Mouse (Mus musculus): Measurements from ENCODE around the gene Creb3l4. TPM values are rescaled to one million over a fixed set of nuclear protein-coding genes. Genes with fewer than 3 reads are reported as not detected.
"Not testable (repeated sequence)": the region's sequence is repeated elsewhere in the genome, so short reads cannot be mapped to it uniquely, and the experiment has no call there.

Creb3l4 gene
- total RNA-seq (2021) = under 1 TPM in 1 of 2 experiments, not detected in 1; 0.40 TPM
- long read RNA-seq, experiment 1 = 0 reads
- long read RNA-seq, experiment 2 = 0 reads

DNA sequence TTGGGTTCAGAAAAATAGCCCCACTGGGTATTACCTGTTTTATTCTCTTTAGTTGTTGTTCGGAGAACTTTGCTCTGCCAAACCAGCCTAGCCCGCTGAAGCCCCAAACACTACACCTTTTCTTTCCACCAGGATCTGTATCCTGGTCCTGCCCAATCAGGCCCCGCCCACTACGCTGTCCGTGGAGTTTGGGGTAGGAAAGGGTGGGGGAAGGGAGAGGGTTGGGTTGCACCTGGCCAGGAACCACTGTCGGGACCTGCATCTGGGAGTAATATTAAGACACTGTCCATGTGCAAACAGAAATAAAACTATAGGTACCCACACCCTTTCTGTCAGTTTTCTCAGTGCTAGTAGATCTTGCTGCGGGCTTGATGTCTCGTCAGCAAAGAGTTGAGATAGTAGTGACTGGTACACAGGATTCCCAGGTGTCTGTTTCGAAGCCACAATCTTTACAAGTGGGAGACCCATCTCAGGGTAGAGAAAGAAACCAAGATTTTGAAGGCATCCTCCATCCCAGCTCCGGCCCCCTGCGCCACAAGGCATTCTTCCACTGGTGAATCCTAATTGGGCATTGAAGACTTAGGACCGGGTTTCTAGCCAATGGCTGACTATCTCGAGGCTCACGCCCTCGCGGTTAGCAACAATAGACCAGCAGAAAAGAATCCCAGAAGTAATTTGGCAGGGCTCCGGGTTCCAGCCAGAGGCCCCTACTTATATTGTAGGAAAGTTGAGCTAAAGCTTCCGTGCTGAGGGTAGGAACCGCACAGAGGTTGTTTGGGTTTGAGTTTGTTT, at the start of gene Creb3l4:
Gene Creb3l4, minus strand, starts transcription at position 529 of the 792 bp plus-strand sequence.
- DNase-seq (ENCODE audit: low spot score in 2 of 2) = peak in 1 of 2 experiments; percentile 12

DNA sequence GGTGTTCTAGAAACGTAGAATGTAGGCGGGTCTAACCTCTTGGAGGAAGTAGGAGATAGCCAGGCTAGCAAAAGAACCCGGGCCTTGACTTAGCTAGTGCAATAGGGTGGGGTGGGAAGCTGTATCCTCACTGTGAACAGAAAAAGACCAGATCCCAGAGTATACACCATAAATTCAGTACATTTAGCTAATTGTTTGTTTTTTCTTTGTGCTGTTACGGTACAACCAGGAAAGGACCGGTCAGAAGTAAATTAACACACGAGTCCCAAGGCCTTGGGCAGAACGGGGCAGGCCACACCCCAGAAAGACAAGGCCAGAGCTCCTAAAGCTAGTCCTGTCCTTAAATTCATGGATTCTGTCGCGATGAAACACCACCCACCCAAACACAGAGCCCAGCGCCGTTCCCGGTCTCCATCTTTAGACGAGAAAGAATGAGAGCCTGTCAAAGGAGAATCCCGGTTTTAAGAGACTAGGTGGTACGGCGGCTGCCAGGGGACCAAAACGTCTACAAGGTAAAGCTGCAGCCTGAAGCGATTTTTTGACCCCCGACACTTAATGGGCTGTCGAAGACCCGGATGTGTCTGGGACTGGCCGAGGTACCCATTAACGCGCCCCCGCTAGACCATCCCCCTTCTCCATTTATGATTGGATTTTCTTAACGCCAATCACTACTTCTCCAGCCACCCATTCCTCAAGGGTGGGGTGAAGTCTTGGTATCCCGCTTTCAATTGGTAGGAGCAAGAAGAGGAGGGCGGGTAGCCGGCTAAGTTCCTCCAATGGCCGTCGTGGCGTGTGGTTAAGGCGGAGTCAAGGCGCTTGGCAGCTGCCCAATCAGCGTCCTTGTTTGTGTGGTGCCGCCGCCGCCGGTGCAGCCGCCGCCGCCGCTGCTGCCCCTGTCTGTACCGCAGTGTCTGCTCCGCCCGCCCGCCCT, 49.3 kb upstream of the Creb3l4 start, which contains the start of gene Gatad2b:
Gene Gatad2b, plus strand, starts transcription at position 834 of the 931 bp plus-strand sequence.
- peak; percentile 99 for DNase-seq (ENCODE audit: low spot score in 2 of 2)

DNA sequence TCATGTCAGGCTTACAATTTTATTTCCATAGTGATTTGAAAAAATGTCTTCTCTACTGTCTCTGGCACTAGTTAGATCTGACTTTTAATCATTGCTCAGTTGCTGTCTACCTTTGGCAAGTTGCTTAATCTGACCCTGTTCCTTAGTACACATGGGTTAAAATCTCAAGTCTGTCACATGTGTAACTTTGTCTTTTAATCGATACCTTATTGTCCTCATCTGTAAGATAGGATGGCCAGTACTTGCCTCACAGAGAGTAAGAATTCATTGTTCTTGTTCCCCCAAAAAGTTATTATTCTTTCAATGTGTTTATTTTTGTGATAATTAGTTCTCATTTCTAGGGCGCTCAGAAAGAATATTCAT, 48.7 kb upstream of the Creb3l4 start:
- DNase-seq (ENCODE audit: low spot score in 2 of 2) = no peak

DNA sequence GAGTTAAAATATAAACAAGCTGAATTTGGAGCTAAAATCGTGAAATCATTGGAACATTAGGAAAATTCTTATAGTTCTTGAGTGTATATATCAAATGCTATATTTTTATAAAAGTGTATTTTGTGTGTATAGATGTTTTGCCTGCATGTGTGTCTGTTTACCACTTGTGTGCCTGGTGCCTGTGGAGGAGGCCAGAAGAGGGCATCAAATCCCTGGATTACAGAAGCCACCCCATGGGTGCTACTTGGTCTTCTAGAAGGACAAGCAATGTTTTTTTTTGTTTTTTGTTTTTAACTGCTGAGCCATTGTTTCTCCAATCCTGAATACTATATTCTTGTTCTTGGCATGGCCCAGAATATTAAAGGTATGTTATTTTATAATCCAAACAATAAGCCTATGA, 47.3 kb upstream of the Creb3l4 start:
- no peak for DNase-seq (ENCODE audit: low spot score in 2 of 2)

DNA sequence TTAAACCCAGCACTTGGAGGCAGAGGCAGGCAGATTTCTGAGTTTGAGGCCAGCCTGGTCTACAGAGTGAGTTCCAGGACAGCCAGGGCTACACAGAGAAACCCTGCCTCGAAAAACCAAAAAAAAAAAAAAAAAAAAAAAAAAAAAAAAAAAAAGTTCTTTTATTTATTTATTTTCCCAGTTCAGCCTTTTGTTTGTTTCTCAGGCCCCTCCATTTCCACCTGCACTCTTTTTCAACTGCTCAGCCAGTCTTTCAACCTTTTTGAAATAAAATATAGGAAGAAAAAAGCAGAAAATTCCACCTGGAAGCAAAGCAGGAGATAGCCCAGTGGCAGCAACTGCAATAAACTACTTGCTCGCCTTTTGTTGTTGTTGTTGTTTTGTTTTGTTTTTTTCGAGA, 46.1 kb upstream of the Creb3l4 start:
- DNase-seq (ENCODE audit: low spot score in 2 of 2) = not testable (repeated sequence)

DNA sequence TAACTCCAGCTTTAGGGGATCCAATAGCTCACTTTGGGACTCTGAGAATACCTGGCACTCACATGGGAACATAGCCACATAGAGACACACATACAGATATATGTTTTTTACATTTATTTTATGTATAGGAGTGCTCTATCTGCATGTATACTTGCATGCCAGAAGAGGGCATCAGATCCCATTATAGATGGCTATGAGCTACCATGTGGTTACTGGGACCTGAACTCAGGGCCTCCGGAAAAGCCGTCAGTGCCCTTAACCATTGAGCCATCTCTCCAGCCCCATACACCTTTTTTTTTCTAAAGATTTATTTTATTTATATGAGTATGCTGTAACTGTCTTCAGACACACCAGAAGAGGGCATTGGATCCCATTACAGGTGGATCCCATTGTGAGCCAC, 40.8 kb upstream of the Creb3l4 start:
- DNase-seq (ENCODE audit: low spot score in 2 of 2) = no peak

DNA sequence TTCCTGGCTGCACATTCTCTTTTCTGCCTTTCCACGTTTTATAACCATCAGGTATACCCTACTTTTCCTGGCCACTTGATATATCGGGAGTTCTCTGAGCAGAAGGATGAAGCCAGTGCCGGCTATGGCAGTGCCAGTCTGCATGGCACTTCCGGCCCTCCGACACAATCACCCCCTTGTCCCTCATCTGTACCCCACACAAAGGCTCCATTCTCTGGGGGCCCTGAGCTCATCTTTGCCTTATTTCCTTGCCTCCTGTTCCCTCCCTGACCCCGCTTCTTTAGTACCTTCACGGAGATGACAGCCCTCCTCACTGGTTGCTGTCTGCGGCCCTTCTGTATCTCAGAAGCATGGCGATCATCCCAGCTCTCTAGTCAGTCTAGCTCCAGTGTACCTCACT, 37.4 kb upstream of the Creb3l4 start:
- DNase-seq (ENCODE audit: low spot score in 2 of 2) = no peak

DNA sequence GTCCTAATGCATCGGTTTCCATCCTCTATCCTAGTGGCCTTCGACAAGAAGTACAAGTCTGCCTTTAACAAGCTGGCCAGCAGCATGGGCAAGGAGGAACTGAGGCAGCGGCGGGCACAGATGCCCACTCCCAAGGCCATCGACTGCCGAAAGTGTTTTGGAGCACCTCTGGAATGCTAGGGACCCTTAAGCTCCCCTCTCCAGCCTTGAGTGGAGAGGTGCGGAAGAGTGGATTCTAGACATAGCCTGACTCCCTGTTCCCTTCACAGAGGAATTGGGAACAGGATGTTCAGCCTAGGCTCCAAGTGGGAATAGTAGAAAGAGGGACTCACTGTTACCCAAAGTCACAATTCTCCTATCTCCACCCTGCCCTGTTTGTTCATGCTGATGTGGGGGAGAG, 36.4 kb upstream of the Creb3l4 start:
- no peak for DNase-seq (ENCODE audit: low spot score in 2 of 2)

DNA sequence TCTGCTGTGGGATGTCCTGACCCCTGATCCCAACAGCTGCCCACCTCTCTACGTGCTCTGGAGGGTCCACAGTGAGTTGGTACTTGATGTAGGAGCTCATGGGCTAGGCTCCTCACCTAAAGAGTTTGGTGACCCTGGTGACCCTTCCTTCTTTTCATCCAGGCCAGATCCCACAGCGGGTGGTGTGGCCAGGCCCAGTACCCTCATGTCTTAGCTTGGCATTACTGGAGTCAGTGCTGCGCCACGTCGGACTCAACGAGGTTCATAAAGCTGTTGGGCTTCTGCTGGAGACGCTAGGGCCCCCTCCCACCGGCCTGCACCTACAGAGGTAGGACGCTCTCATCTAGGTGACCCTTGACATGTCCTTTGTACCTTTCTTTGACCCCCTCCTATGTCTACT, 35.9 kb upstream of the Creb3l4 start:
- DNase-seq (ENCODE audit: low spot score in 2 of 2) = no peak

DNA sequence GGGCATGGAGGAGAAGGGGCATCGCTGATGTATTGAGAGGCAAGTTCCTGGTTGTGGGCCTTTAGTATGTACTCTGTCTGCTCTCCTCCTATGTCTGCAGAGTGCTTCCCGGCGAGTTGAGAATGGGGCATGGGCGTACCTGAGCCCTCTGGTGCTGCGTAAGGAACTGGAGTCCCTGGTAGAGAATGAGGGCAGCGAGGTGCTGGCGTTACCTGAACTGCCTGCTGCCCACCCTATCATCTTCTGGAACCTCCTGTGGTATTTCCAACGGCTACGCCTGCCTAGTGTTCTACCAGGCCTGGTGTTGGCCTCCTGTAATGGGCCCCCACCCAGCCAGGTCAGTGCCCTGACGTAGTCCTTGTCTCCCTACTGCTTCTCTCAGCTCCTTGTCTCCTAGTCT, 34.9 kb upstream of the Creb3l4 start:
- DNase-seq (ENCODE audit: low spot score in 2 of 2) = no peak

DNA sequence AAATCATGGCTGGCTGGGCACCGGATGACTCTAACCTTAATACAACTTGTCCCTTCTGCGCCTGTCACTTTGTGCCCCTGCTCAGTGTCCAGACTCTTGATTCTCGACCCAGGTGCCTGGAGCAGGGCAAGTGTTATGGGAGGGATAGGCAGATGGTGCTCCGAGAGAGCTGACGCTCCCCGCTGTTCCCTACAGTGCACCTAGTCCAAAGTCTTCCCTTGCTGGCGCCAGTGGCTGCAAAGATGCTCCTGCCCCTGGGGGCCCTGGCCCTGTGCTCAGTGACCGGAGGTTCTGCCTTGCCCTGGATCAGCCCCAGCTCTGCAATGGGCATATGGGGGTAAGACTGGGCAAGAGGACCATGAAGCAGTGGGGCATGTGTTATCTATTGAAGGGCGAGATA, 34.5 kb upstream of the Creb3l4 start:
- no peak for DNase-seq (ENCODE audit: low spot score in 2 of 2)

DNA sequence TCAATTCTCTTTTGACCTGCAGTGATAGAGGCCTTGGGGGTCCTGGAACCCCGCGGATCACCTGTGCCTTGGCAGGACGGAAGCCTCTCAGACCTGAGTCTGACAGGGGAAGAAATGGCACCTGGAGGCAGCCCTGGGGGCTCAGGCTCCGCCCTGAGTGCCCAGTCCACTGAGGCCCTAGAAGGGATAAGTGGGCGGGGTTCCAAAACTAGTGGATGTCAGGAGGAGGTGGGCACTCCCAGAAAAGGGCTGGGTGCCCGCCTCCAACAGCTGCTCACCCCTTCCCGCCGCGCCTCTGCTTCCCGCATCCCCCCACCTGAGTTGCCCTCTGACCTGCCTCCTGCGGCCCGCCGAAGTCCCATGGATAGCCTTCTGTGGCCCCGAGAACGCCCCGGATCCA, 33.5 kb upstream of the Creb3l4 start:
- DNase-seq (ENCODE audit: low spot score in 2 of 2) = no peak

DNA sequence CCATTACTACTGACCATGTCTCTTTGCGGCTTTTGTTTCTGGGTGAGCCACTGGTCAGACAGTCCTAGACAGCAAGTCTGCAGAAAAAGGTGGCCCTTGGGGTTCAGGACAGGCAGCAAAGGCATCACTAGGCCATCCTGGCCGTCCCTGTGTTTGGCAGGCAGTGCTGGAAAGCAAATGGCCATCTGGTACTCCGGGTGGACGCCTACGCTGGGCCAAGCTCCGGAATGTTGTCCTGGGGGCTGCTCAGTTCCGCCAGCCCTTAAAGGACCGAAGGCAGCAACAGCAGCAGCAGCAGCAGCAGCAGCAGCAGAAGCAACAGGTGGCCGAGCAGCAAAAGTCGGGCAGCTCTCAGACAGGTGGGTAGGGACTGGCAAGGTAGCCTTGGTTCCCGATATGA, 32.0 kb upstream of the Creb3l4 start:
- no peak for DNase-seq (ENCODE audit: low spot score in 2 of 2)

DNA sequence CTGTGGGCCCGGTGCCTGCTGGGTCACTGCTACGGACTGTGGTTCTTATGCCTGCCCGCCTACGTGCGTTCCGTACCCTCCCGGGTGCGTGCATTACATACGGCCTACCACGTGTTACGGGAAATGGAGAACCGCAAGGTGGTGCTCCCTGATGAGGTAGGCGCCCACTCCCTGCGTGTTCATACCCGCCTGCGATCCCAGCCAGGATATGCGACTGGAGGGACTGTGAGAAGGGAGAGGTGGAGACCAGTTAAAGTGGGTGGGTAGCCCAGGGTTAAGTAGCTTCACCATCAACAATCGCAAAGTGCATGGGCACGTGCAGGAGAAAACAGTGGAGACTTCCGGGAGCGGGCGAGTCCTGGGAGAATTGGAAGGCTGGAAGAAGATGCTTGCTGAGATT, 30.5 kb upstream of the Creb3l4 start:
- no peak for DNase-seq (ENCODE audit: low spot score in 2 of 2)

DNA sequence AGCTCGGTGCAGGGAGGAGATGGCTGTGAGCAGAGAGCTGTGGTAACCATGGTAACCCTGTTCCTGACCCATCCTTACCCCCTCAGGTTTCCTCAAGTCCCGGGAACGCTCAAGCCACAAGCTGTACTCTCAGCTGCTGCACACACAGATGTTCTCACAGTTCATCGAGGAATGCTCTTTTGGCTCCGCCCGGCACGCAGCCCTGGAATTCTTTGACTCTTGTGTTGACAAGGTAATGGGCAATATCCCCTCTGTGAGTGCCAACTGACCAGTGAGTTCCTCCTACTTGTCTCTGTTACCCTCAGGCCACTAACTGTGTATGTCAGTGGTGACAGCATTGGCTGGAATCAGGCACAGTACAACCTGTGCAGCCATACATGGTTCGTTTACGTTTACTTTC, 28.9 kb upstream of the Creb3l4 start:
- DNase-seq (ENCODE audit: low spot score in 2 of 2) = no peak

DNA sequence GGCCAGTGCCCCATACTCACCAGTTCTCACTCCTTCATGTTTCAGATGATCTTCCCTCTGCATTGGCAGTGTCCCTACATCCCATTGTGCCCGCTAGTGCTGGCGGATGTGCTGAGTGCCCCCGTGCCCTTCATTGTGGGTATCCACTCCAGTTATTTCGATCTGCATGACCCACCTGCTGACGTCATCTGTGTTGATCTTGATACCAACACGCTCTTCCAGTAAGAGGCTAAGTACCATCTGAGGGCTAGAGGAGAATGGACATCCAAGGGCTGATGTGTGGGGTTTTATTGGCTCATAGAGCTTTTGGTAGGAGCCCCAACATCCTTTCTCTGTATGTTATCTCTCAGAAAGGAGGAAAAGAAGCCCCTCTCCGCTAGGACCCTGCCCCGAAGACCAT, 27.5 kb upstream of the Creb3l4 start:
- DNase-seq (ENCODE audit: low spot score in 2 of 2) = no peak

DNA sequence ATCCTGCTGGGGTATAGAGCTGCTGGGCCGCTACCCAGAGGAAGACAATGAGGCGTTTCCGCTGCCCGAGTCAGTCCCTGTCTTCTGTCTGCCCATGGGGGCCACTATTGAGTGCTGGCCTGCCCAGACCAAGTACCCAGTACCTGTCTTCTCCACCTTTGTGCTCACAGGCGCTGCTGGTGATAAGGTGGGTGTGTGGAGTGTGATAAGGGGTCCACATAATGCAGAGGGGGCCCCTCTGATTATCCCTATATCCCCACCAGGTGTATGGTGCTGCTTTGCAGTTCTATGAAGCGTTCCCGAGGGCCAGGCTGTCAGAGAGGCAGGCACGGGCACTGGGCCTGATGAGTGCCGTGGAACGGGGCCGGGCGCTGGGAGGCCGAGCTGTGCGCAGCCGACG, 25.7 kb upstream of the Creb3l4 start:
- DNase-seq (ENCODE audit: low spot score in 2 of 2) = no peak

DNA sequence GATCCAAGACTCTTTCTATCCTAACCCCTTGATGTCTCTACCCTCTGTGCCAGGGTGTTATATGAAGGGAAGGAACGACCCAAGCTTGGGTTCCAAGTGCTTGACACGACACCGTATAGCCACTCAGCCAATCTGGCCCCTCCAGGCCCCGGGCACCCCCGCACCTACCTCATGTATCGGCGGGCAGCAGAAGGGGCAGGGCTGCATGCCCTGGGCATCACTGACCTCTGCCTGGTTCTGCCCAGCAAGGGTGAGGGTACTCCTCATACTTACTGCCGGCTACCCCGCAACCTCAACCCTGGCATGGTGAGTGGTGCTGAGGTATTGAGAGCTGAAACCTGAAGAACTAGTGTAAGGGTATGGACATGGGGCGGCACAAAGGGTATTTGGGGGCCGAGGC, 24.9 kb upstream of the Creb3l4 start:
- no peak for DNase-seq (ENCODE audit: low spot score in 2 of 2)

DNA sequence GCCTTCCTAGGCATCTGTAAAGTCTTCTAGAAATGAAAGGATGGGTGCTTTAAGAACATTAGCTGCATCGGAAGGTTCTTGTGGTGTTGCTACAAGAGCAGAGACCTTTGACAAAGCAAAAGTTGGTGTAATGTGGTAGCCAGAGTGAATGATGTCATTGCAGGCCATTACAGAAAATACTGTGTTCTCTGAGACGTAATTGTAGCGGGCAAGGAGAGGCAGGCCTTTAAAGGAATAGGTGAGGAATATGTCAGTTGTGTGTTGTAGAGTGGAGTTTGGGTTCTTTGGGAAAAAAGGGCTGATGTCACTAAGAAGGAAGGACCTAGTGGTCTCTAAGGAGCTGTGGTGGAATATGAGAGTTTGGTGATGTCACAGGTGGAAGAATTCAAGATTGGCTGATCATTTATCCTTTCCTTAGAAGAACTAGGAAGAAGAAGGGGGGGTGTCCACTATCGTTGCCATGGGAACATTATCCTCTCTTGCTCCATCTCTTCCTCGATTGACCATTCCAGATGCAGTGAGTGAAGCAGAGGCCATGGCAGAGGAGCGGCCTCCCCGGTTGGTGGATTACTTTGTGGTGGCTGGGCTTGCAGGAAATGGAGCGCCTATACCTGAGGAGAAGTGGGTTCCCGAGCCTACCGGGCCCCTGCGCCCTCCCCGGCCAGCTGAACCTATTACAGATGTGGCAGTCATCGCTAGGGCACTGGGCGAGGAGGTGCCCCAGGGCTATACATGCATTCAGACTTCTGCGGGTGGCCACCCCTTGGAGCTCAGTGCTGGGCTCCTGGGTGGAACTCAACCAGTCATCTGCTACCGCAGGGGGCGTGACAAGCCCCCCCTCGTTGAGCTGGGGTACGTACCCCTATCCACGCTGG, 23.8 kb upstream of the Creb3l4 start:
- no peak for DNase-seq (ENCODE audit: low spot score in 2 of 2)

DNA sequence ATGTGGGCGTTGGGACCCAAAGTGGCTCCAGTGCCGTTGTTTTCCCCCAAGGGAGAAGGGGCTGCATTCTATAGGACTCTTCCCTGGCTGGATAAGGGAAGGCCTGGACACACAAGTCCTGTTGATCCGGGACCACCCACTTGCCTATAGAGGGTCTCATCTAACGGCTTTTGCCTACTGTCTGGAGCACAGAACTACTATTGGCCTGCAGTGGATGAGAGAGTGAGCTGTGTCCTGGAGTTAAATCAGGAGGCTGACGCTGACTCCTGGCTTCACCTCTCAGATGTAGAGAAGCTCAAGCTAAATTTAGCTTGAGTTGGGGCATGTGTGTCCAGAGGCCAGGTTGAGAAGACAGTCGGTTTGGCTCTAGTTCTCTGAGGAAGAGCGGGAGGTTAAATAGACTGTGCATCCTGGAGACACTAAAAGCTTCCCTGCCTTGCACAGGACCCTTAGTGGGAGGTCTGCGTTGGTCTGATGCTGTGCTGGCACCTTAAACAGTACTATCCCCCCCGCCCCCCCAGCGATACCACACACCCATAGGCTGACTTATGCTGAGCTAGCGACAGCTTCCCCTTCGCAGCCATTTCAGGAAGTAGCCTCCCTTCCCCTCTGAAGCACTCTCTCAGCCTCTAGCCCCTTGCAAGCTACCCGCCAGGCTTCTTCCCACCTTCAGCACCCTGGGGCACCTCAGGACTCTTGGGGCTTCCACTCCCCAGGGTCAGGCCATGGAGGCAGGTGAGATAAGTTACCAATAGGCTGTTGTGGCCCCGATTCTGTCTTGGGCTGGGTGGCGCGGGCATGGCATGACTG, 22.8 kb upstream of the Creb3l4 start:
- DNase-seq (ENCODE audit: low spot score in 2 of 2) = no peak
